Mouse (Mus musculus) limb, embryonic 14.5 days (tissue): Measurements from ENCODE around the gene Dnah8. TPM values are rescaled to one million over a fixed set of nuclear protein-coding genes. Genes with fewer than 3 reads are reported as not detected.
"Not testable (repeated sequence)": the region's sequence is repeated elsewhere in the genome, so short reads cannot be mapped to it uniquely, and the experiment has no call there.

Experiments used
- ATAC-seq: fragments of 200-750 bp; cut with Nextera tagmentation; 2 replicates; pipeline ENCODE4 v1.8.0; 2017; ENCODE audit warnings: low read depth, moderate number of reproducible peaks, moderate TSS enrichment; ENCODE audit not compliant: low FRiP score
- DNase-seq: peaks from one replicate; pipeline ENCODE4 v3.0.0-alpha.2; 2015; ENCODE audit warnings: low spot score
- H3K27ac ChIP-seq: fragments of 300-500 bp; sonication (generic); replicated peaks from 2 replicates; pipeline ENCODE4 v1.5.1; 2014; ENCODE audit warnings: low read depth, mild to moderate bottlenecking, low read length, moderate library complexity, mixed read lengths
- H3K27me3 ChIP-seq: fragments of 300-500 bp; sonication (generic); 2 replicates; pipeline ENCODE4 v1.6.1; 2014; ENCODE audit warnings: low read length, mixed read lengths; ENCODE audit not compliant: control insufficient read depth, insufficient read depth
- H3K36me3 ChIP-seq: fragments of 300-500 bp; sonication (generic); 2 replicates; pipeline ENCODE4 v1.6.1; 2014; ENCODE audit warnings: mild to moderate bottlenecking, low read length, moderate library complexity, mixed read lengths; ENCODE audit not compliant: control insufficient read depth, insufficient read depth
- H3K4me1 ChIP-seq: fragments of 300-500 bp; sonication (generic); 2 replicates; pipeline ENCODE4 v1.6.1; 2014; ENCODE audit warnings: antibody characterized with exemption, low read length, mixed read lengths; ENCODE audit not compliant: control insufficient read depth, insufficient read depth
- H3K4me2 ChIP-seq: fragments of 300-500 bp; sonication (generic); replicated peaks from 2 replicates; pipeline ENCODE4 v1.6.1; 2014; ENCODE audit warnings: low read depth, mild to moderate bottlenecking, low read length, moderate library complexity; ENCODE audit not compliant: severe bottlenecking
- H3K4me3 ChIP-seq: fragments of 300-500 bp; sonication (generic); replicated peaks from 2 replicates; pipeline ENCODE4 v1.5.1; 2014; ENCODE audit warnings: low read length
- H3K9ac ChIP-seq: fragments of 300-500 bp; sonication (generic); 2 replicates; pipeline ENCODE4 v1.6.1; 2014; ENCODE audit warnings: mild to moderate bottlenecking, low read depth, low read length, moderate library complexity; ENCODE audit not compliant: severe bottlenecking
- H3K9me3 ChIP-seq: fragments of 300-500 bp; sonication (generic); 2 replicates; pipeline ENCODE4 v1.6.1; 2016; ENCODE audit warnings: low read length; ENCODE audit not compliant: control insufficient read depth
- POLR2A ChIP-seq: fragments of 200-500 bp; IDR thresholded peaks from 2 replicates; pipeline ENCODE4 v1.8.0; 2012; ENCODE audit warnings: inconsistent platforms, mild to moderate bottlenecking, moderate library complexity, borderline replicate concordance; ENCODE audit not compliant: insufficient read depth, insufficient read length; ENCODE audit errors: extremely low read depth
- WGBS: fragments of 180-500 bp; shearing (Covaris S2); extraction: QIAGEN DNeasy Blood & Tissue Kit; methylation state at CpG from one replicate; pipeline ENCODE4 v1.1.7; 2014; 5-methylcytosine and 5-hydroxymethylcytosine counted together
- polyA plus RNA-seq, 2 experiments: library from polyadenylated mRNA; depleted of rRNA in 1 of 2; stranded (reverse) in 1 of 2; unstranded in 1 of 2; fragments of >200 nt; fragmentation: Nextera tagmentation in 1 of 2; extraction: Ambion mirVana in 1 of 2; gene quantifications; 2 replicates each; pipeline versions ENCODE4 v1.2.1 to v1.2.3; 2012 to 2014

Gene Dnah8
- polyA plus RNA-seq, 2 experiments = 0.69 to 2.1 TPM

- no peak overlapping the region for H3K27ac ChIP-seq
Measured at GRCm38 (mm10) chr17:30621450-30621849, 2.7 kb upstream of the Dnah8 start.

GRCm38 (mm10) chr17:30623200-30623599, 954 bp upstream of the Dnah8 start:
- no peaks in the 10 kb centered on the region for H3K36me3 ChIP-seq
- no peak for TF ChIP-seq POLR2A
- no peak overlapping the region for H3K9ac ChIP-seq
- WGBS = 76% methylated on average over 3 of the region's 3 CpGs
- no peak overlapping the region for H3K4me3 ChIP-seq
- H3K27ac ChIP-seq = no peak overlapping the region
- DNase-seq (no peak), ATAC-seq (no peak)
- H3K27me3 ChIP-seq = no peaks in the 10 kb centered on the region
- H3K4me1 ChIP-seq = no peaks in the 10 kb centered on the region
- no peaks in the 10 kb centered on the region for H3K9me3 ChIP-seq
- no peak overlapping the region for H3K4me2 ChIP-seq

More at GRCm38 (mm10) chr17:30621450-30621849, 2.7 kb upstream of the Dnah8 start:
- Histone ChIP-seq H3K9me3 (no peaks in the 10 kb centered on the region), H3K27me3 (no peaks in the 10 kb centered on the region), H3K36me3 (no peaks in the 10 kb centered on the region), H3K9ac (no peak overlapping the region), H3K4me1 (no peaks in the 10 kb centered on the region), H3K4me3 (no peak overlapping the region), H3K4me2 (no peak overlapping the region)
- no peak for DNase-seq
- WGBS = 63% methylated on average over 4 of the region's 4 CpGs
- TF ChIP-seq POLR2A = no peak
- ATAC-seq = no peak

- not testable (repeated sequence) for H3K36me3 ChIP-seq, H3K4me1 ChIP-seq, H3K27ac ChIP-seq, H3K9ac ChIP-seq, DNase-seq, H3K9me3 ChIP-seq, H3K4me3 ChIP-seq, ATAC-seq, H3K27me3 ChIP-seq, H3K4me2 ChIP-seq
- no CpG with 5 or more reads among the region's 20 CpGs for WGBS
Measured at GRCm38 (mm10) chr17:30626719-30627118, 2.6 kb downstream of the Dnah8 start, which contains the start of gene Glo1. TSS of gene Glo1 (minus strand) at chr17:30626871.

GRCm38 (mm10) chr17:30635367-30635766, 11.2 kb downstream of the Dnah8 start:
- Histone ChIP-seq H3K4me1 (no peaks in the 10 kb centered on the region), H3K9ac (no peak overlapping the region), H3K27me3 (no peaks in the 10 kb centered on the region), H3K4me3 (peak overlapping the region; percentile 13), H3K9me3 (no peaks in the 10 kb centered on the region), H3K27ac (no peak overlapping the region), H3K4me2 (peak overlapping the region; percentile 39; the same call in 1 of the 2 replicates), H3K36me3 (no peaks in the 10 kb centered on the region)
- WGBS = 17% methylated on average over 15 of the region's 17 CpGs
- no peak for TF ChIP-seq POLR2A
- ATAC-seq (no peak), DNase-seq (peak; percentile 25)

- DNase-seq (no peak), ATAC-seq (no peak)
- Histone ChIP-seq H3K4me2 (no peak overlapping the region), H3K9ac (no peak overlapping the region), H3K4me1 (no peaks in the 10 kb centered on the region), H3K9me3 (no peaks in the 10 kb centered on the region), H3K27ac (no peak overlapping the region), H3K27me3 (no peaks in the 10 kb centered on the region), H3K4me3 (no peak overlapping the region), H3K36me3 (no peaks in the 10 kb centered on the region)
- 56% methylated on average over 1 of the region's 1 CpGs for WGBS
- no peak for TF ChIP-seq POLR2A
Measured at GRCm38 (mm10) chr17:30637714-30638113, 13.6 kb downstream of the Dnah8 start.

- DNase-seq (no peak), ATAC-seq (no peak)
- H3K36me3 ChIP-seq = no peaks in the 10 kb centered on the region
- no peak overlapping the region for H3K27ac ChIP-seq
- no peak overlapping the region for H3K4me3 ChIP-seq
- H3K4me1 ChIP-seq = no peaks in the 10 kb centered on the region
- H3K27me3 ChIP-seq = no peaks in the 10 kb centered on the region
- no peak overlapping the region for H3K4me2 ChIP-seq
- no peak overlapping the region for H3K9ac ChIP-seq
- no peak for TF ChIP-seq POLR2A
- WGBS = 31% methylated on average over 2 of the region's 2 CpGs
- no peaks in the 10 kb centered on the region for H3K9me3 ChIP-seq
Measured at GRCm38 (mm10) chr17:30638996-30639395, 14.8 kb downstream of the Dnah8 start.
